Mouse (Mus musculus) common myeloid progenitor, adult 5-6 weeks (primary cell): ENCODE measurements around the gene Arl4a. TPM values are rescaled to one million over a fixed set of nuclear protein-coding genes. Genes with fewer than 3 reads are reported as not detected.

ENCODE experiments used
- ATAC-seq: replicated peaks from 2 replicates; pipeline ENCODE4 v1.8.0; 2016; ENCODE audit warnings: low read depth, mild to moderate bottlenecking, moderate TSS enrichment, inconsistent platforms; ENCODE audit not compliant: poor library complexity, severe bottlenecking
- total RNA-seq: library from RNA; stranded (forward); fragments of 200-1000, 187-1606 nt; gene quantifications from 2 replicates; pipeline ENCODE4 v1.2.3, GENCODE M21; 2017

Gene Arl4a
- total RNA-seq, 1 experiment from 2014 or later = 24.9 TPM

- peak; percentile 91 for ATAC-seq
Observed at GRCm38 (mm10) chr12:40016648-40017460, 21.0 kb downstream of the Arl4a start.

DNA sequence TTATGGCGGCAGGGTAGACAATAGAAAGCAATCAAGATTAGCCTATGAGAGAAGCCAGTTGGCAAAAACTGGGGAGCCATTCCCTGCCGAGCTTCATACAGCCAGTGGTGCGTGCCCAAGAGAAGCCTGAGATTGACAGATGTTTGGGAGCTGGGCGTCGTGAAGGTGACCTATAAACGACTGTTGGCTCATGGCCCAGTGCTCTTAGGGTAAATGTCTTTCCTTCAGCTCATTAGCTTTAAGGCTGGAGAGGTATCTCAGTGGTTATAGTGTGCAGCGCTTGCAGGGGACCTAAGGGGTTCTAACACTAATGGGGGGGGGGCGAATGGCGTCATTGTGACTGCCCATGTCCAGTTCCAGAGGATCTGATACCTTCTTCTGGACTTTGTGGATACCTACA, 21.8 kb downstream of the Arl4a start:
- ATAC-seq = no peak

- ATAC-seq = no peak
Observed at GRCm38 (mm10) chr12:40009866-40010265, 28.0 kb downstream of the Arl4a start.

- peak; percentile 47 for ATAC-seq
Observed at GRCm38 (mm10) chr12:40008459-40008858, 29.4 kb downstream of the Arl4a start.

GRCm38 (mm10) chr12:40004766-40005165, 33.1 kb downstream of the Arl4a start:
- ATAC-seq = no peak

DNA sequence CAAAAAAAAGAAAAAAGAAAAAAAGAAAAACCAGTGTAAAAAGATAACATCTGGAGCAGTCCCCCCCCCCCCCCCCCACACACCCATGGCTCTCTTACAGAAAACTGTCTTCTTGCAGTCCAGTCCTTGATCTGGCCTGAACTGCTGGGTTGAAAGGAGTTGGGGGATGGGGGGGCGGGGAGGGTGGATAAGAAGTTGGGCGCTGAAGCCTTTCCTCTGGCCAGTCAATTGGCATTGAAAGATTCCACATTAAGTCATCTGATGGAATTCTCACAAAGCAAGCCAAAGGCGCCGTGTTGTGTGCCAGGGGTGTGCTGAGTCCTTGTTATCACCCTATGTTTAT, 39.0 kb downstream of the Arl4a start:
- no peak for ATAC-seq

GRCm38 (mm10) chr12:39998070-39998852, 39.6 kb downstream of the Arl4a start:
- ATAC-seq = no peak

- no peak for ATAC-seq
Observed at GRCm38 (mm10) chr12:39997651-39998050, 40.2 kb downstream of the Arl4a start.

DNA sequence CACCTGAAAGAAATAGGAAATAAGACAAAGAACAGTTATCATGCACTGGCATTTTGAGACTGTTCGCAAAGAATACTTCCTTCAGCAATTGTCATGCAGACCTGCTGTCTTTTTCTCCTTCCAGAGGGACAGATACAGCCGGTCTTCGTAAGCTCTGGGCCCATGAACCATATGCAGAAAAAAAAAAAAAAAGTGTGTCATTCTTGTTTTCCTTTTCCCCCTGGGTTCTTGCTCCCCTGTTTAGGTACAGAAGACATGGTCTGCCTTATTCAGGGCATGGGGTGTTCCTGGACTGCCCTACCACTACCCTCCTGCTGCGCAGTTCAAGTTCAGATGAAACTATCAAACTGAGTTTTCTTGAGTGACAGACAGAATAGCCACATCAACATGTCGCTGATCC, 41.8 kb downstream of the Arl4a start:
- ATAC-seq = no peak

- no peak for ATAC-seq
Observed at GRCm38 (mm10) chr12:39995609-39996008, 42.2 kb downstream of the Arl4a start.

- ATAC-seq = no peak
Observed at GRCm38 (mm10) chr12:39992767-39993302, 45.0 kb downstream of the Arl4a start.

GRCm38 (mm10) chr12:39990830-39991780, 46.7 kb downstream of the Arl4a start:
- ATAC-seq = no peak

DNA sequence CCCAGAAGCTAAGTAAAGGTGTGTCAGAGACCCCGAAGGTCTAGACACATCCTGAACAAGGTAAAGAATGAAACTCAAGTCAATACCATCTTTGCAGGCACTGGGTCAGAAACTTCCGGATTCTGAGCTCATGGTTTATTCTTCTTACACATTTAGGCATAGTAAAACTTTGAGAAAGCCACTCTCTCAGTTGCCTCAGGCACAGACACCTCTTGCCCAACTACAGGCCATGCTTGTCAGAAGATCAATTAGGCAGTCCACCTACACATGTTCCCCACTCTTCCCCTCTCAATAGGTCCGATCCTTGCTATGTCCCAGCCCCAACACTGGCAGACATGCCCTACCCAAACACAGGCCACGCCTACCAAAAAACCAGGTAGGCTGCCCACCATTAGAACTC, 48.7 kb downstream of the Arl4a start:
- ATAC-seq = no peak

GRCm38 (mm10) chr12:39987177-39987576, 50.6 kb downstream of the Arl4a start:
- no peak for ATAC-seq

GRCm38 (mm10) chr12:39985639-39986038, 52.2 kb downstream of the Arl4a start:
- ATAC-seq = no peak

- ATAC-seq = no peak
Observed at GRCm38 (mm10) chr12:39979792-39980191, 58.0 kb downstream of the Arl4a start.

GRCm38 (mm10) chr12:39979066-39979465, 58.8 kb downstream of the Arl4a start:
- ATAC-seq = no peak

DNA sequence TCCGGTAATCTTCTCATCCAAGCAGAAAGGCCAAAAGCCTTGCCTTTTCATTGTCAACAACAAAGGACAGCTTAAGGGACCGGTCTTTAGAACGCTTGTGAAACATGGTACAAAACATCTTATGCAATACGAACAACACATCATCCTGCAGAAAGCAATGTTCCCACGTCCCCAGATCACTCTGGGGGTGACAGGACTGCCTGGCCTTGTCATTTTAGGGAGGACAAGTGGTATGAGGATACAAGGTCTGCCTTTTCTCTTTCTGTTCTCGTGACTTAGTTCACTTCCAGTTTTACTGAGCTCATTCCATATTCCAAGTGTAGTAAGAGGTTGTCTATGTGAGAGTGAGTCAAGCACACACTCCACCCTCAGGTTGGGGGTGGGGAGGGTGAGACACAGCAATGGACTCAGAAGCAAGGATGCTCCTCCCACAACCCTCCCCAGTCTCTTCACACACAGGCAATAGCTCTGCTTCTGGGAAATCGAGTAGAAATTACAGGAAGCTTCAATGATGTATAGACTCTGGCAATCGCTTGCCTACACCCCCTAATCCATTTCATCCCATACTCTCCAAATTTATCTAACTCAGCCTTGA, 59.7 kb downstream of the Arl4a start:
- ATAC-seq = no peak

GRCm38 (mm10) chr12:39976426-39976825, 61.4 kb downstream of the Arl4a start:
- no peak for ATAC-seq
